Mouse (Mus musculus) neural tube, embryonic 15.5 days (tissue): Measurements from ENCODE around the gene Bub1b. TPM values are rescaled to one million over a fixed set of nuclear protein-coding genes. Genes with fewer than 3 reads are reported as not detected.
A peak's percentile ranks its signal among the peaks of the same experiment; 100 is the strongest.
"Not testable (repeated sequence)": the region's sequence is repeated elsewhere in the genome, so short reads cannot be mapped to it uniquely, and the experiment has no call there.

Experiments
- ATAC-seq: fragments of 200-750 bp; cut with Nextera tagmentation; 2 replicates; pipeline ENCODE4 v1.8.0; 2017; ENCODE audit warnings: mild to moderate bottlenecking, moderate TSS enrichment, moderate library complexity; ENCODE audit not compliant: low FRiP score
- H3K27ac ChIP-seq: fragments of 300-500 bp; sonication (generic); replicated peaks from 2 replicates; pipeline ENCODE4 v1.5.1; 2015; ENCODE audit warnings: mild to moderate bottlenecking, inconsistent platforms
- H3K27me3 ChIP-seq: fragments of 300-500 bp; sonication (generic); replicated peaks from 2 replicates; pipeline ENCODE4 v1.6.1; 2015; ENCODE audit warnings: inconsistent platforms
- H3K36me3 ChIP-seq: fragments of 300-500 bp; sonication (generic); 2 replicates; pipeline ENCODE4 v1.6.1; 2015; ENCODE audit warnings: inconsistent platforms
- H3K4me1 ChIP-seq: fragments of 300-500 bp; sonication (generic); 2 replicates; pipeline ENCODE4 v1.6.1; 2015; ENCODE audit warnings: inconsistent platforms
- H3K4me2 ChIP-seq: fragments of 300-500 bp; sonication (generic); 2 replicates; pipeline ENCODE4 v1.6.1; 2015; ENCODE audit warnings: inconsistent platforms, mild to moderate bottlenecking, moderate library complexity
- H3K4me3 ChIP-seq: fragments of 300-500 bp; sonication (generic); replicated peaks from 2 replicates; pipeline ENCODE4 v1.5.1; 2015; ENCODE audit warnings: mild to moderate bottlenecking, inconsistent platforms
- H3K9ac ChIP-seq: fragments of 300-500 bp; sonication (generic); replicated peaks from 2 replicates; pipeline ENCODE4 v1.6.1; 2015; ENCODE audit warnings: mild to moderate bottlenecking, inconsistent platforms
- H3K9me3 ChIP-seq: fragments of 300-500 bp; sonication (generic); replicated peaks from 2 replicates; pipeline ENCODE4 v1.6.1; 2016; ENCODE audit warnings: inconsistent platforms
- WGBS: fragments of 180-500 bp; shearing (Covaris S2); methylation state at CpG from one replicate; pipeline ENCODE4 v1.1.7; 2015; ENCODE audit warnings: mixed read lengths; 5-methylcytosine and 5-hydroxymethylcytosine counted together
- polyA plus RNA-seq: library from polyadenylated mRNA; unstranded; fragments of >200 nt; fragmentation: Nextera tagmentation; extraction: Ambion mirVana; gene quantifications from 2 replicates; pipeline ENCODE4 v1.2.1, GENCODE M21; 2015

Gene Bub1b
- polyA plus RNA-seq, result 7.0 and 26.4 TPM in 2 replicates

- Histone ChIP-seq H3K9me3 (no peaks in the 10 kb centered on the region), H3K4me3 (peak within 1 kb of the TSS; percentile 58), H3K9ac (peak within 1 kb of the TSS; percentile 57), H3K27me3 (no peaks in the 10 kb centered on the region), H3K36me3 (no peaks in the 10 kb centered on the region), H3K27ac (no peak within 1 kb of the TSS), H3K4me1 (peaks cover 12% of the 10 kb centered on the region), H3K4me2 (peak within 1 kb of the TSS; percentile 88)
- peak; percentile 98 for ATAC-seq
- 6% methylated on average over 41 of the region's 41 CpGs for WGBS
Observed at GRCm38 (mm10) chr2:118597673-118598568, at the start of gene Bub1b. Gene Bub1b (plus strand): TSS chr2:118598211.

GRCm38 (mm10) chr2:118548421-118549221 is 49.4 kb upstream of the Bub1b start:
- peaks cover 63% of the 10 kb centered on the region for H3K4me1 ChIP-seq
- ATAC-seq, result peak; percentile 0; the same call in 1 of the 2 replicates

GRCm38 (mm10) chr2:118549507-118550473 is 48.2 kb upstream of the Bub1b start, which contains the start of gene Bmf:
Gene Bmf (minus strand): TSS chr2:118549687.
- under 1% methylated on average over 45 of the region's 45 CpGs for WGBS
- H3K36me3 ChIP-seq, result no peaks in the 10 kb centered on the region
- peak within 1 kb of the TSS; percentile 85 for H3K9ac ChIP-seq
- H3K9me3 ChIP-seq, result no peaks in the 10 kb centered on the region
- H3K27ac ChIP-seq, result peak within 1 kb of the TSS; percentile 72
- ATAC-seq, result peak; percentile 92
- peak within 1 kb of the TSS; percentile 88 for H3K4me3 ChIP-seq
- H3K4me1 ChIP-seq, result peaks cover 52% of the 10 kb centered on the region
- H3K27me3 ChIP-seq, result peaks cover 4% of the 10 kb centered on the region; the same call in 1 of the 2 replicates
- H3K4me2 ChIP-seq, result peak within 1 kb of the TSS; percentile 94

More at GRCm38 (mm10) chr2:118548421-118549221, 49.4 kb upstream of the Bub1b start:
- H3K4me3 ChIP-seq, result peak overlapping the region; percentile 88
- H3K36me3 ChIP-seq, result no peaks in the 10 kb centered on the region
- H3K9me3 ChIP-seq, result no peaks in the 10 kb centered on the region
- H3K4me2 ChIP-seq, result peak overlapping the region; percentile 94
- under 1% methylated on average over 18 of the region's 18 CpGs for WGBS
- H3K27me3 ChIP-seq, result peaks cover 4% of the 10 kb centered on the region; the same call in 1 of the 2 replicates
- H3K9ac ChIP-seq, result peak overlapping the region; percentile 85
- peak overlapping the region; percentile 72 for H3K27ac ChIP-seq

GRCm38 (mm10) chr2:118551606-118552005 is 46.4 kb upstream of the Bub1b start:
- no peak for ATAC-seq
- H3K4me2 ChIP-seq, result no peak overlapping the region
- H3K4me1 ChIP-seq, result peaks cover 33% of the 10 kb centered on the region
- 31% methylated on average over 2 of the region's 2 CpGs for WGBS
- H3K27me3 ChIP-seq, result peaks cover 4% of the 10 kb centered on the region; the same call in 1 of the 2 replicates
- no peak overlapping the region for H3K4me3 ChIP-seq
- H3K9ac ChIP-seq, result no peak overlapping the region
- H3K36me3 ChIP-seq, result no peaks in the 10 kb centered on the region
- H3K9me3 ChIP-seq, result no peaks in the 10 kb centered on the region
- H3K27ac ChIP-seq, result no peak overlapping the region

GRCm38 (mm10) chr2:118554356-118554990 is 43.5 kb upstream of the Bub1b start:
- 65% methylated on average over 17 of the region's 17 CpGs for WGBS
- Histone ChIP-seq H3K4me2 (peak overlapping the region; percentile 55), H3K4me3 (peak overlapping the region; percentile 43), H3K9ac (peak overlapping the region; percentile 48), H3K27ac (peak overlapping the region; percentile 65)
- not testable (repeated sequence) for H3K36me3 ChIP-seq, H3K27me3 ChIP-seq, H3K9me3 ChIP-seq, H3K4me1 ChIP-seq
- peak; percentile 39; the same call in 1 of the 2 replicates for ATAC-seq

- H3K9me3 ChIP-seq, result no peaks in the 10 kb centered on the region
Observed at GRCm38 (mm10) chr2:118558426-118558825, 39.6 kb upstream of the Bub1b start.

GRCm38 (mm10) chr2:118562015-118562414 is 36.0 kb upstream of the Bub1b start:
- Histone ChIP-seq H3K27ac (no peak overlapping the region), H3K9me3 (no peaks in the 10 kb centered on the region), H3K27me3 (no peaks in the 10 kb centered on the region), H3K36me3 (no peaks in the 10 kb centered on the region), H3K4me2 (no peak overlapping the region), H3K4me3 (no peak overlapping the region), H3K9ac (no peak overlapping the region), H3K4me1 (no peaks in the 10 kb centered on the region)
- ATAC-seq, result no peak
- 88% methylated on average over 4 of the region's 4 CpGs for WGBS

More at GRCm38 (mm10) chr2:118558426-118558825, 39.6 kb upstream of the Bub1b start:
- Histone ChIP-seq H3K4me3 (no peak overlapping the region), H3K36me3 (no peaks in the 10 kb centered on the region), H3K27me3 (no peaks in the 10 kb centered on the region), H3K4me2 (no peak overlapping the region), H3K27ac (no peak overlapping the region), H3K9ac (no peak overlapping the region), H3K4me1 (no peaks in the 10 kb centered on the region; the same call in 1 of the 2 replicates)
- 85% methylated on average over 3 of the region's 3 CpGs for WGBS
- ATAC-seq, result no peak

- no peaks in the 10 kb centered on the region for H3K9me3 ChIP-seq
- no peak overlapping the region for H3K4me2 ChIP-seq
- H3K9ac ChIP-seq, result no peak overlapping the region
- no peak overlapping the region for H3K4me3 ChIP-seq
- no peak overlapping the region for H3K27ac ChIP-seq
- H3K36me3 ChIP-seq, result no peaks in the 10 kb centered on the region
- ATAC-seq, result no peak
- no peaks in the 10 kb centered on the region for H3K27me3 ChIP-seq
- 93% methylated on average over 3 of the region's 3 CpGs for WGBS
- no peaks in the 10 kb centered on the region for H3K4me1 ChIP-seq
Observed at GRCm38 (mm10) chr2:118562431-118562830, 35.6 kb upstream of the Bub1b start.

- Histone ChIP-seq H3K27me3 (no peaks in the 10 kb centered on the region), H3K4me1 (no peaks in the 10 kb centered on the region), H3K9me3 (no peaks in the 10 kb centered on the region), H3K27ac (no peak overlapping the region), H3K9ac (no peak overlapping the region), H3K4me3 (no peak overlapping the region), H3K36me3 (no peaks in the 10 kb centered on the region), H3K4me2 (no peak overlapping the region)
- 88% methylated on average over 8 of the region's 8 CpGs for WGBS
- no peak for ATAC-seq
Observed at GRCm38 (mm10) chr2:118567179-118567578, 30.8 kb upstream of the Bub1b start.

- Histone ChIP-seq H3K9ac (no peak overlapping the region), H3K4me2 (no peak overlapping the region), H3K4me1 (no peaks in the 10 kb centered on the region), H3K4me3 (no peak overlapping the region), H3K27ac (no peak overlapping the region), H3K36me3 (no peaks in the 10 kb centered on the region), H3K9me3 (no peaks in the 10 kb centered on the region), H3K27me3 (no peaks in the 10 kb centered on the region)
- no peak for ATAC-seq
- 91% methylated on average over 2 of the region's 2 CpGs for WGBS
Observed at GRCm38 (mm10) chr2:118570939-118571338, 27.1 kb upstream of the Bub1b start.
